Mouse (Mus musculus) lung, postnatal 14 days (tissue): ENCODE data around the gene Prg4.

Source experiments
- DNase-seq: peaks from one replicate; pipeline ENCODE4 v3.0.0; 2021

Gene Prg4

DNA sequence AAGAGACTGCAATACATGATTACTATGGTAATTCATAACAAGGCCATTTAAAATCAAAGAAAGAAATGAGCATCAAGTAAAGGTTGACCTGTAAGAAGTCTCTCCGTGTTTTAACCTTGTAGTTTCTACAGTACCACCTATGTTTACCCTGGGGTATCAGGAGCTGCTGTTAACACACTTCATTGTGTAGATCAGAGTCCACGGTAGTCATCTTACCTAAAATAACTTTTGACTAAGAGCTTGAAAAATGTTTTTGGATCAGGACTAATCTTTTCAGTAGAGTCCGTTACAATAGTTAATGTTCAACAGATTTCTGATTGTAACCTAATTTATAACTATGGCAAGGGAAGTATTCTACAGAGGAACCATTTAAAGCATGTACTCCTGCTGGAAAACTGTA is 61.4 kb downstream of the Prg4 start:
- DNase-seq: no peak

DNA sequence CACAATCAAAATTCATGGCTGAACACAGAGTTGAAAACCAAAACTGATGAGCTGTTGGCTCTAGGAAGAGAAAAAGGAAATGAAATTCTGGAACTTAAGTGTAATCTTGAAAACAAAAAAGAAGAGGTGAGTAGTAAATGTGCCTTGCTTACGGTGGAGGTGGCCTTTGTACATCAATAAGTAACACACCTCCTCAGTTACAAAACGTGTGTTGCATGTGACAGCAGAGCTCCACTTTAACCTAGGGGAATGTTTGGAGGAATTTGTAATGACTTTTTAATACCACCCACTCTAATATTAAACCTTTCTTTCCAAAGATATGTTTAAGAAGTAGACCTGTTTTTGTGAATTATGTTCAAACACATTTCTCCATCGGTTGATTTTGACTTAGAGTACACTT is 62.1 kb downstream of the Prg4 start:
- DNase-seq: no peak
